Mouse (Mus musculus) olfactory bulb, adult 2 months (tissue): ENCODE measurements at regions not wholly inside any gene's neighbourhood (a gene's known extent, or its start where the extent isn't known, plus 50 kb on each side); places are given as distances from the start of the nearest gene placed in this dataset.

ENCODE experiments used
- H3K27ac ChIP-seq: fragments of 200-500 bp; 2 replicates; pipeline ENCODE4 v1.5.1; 2012; ENCODE audit warnings: low read depth, low read length; ENCODE audit not compliant: insufficient read depth
- H3K4me1 ChIP-seq: fragments of 200-500 bp; 2 replicates; pipeline ENCODE4 v1.6.1; 2012; ENCODE audit warnings: low read length; ENCODE audit not compliant: control insufficient read depth, insufficient read depth
- H3K4me3 ChIP-seq: fragments of 200-500 bp; 2 replicates; pipeline ENCODE4 v1.5.1; 2012; ENCODE audit warnings: mild to moderate bottlenecking, low read depth, low read length, moderate library complexity; ENCODE audit not compliant: insufficient read depth
- CTCF ChIP-seq: fragments of 200-500 bp; IDR thresholded peaks from 2 replicates; pipeline ENCODE4 v1.5.1; 2012; ENCODE audit warnings: low read depth, mild to moderate bottlenecking, low read length, moderate library complexity; ENCODE audit not compliant: insufficient read depth
- POLR2A ChIP-seq: fragments of 200-500 bp; IDR thresholded peaks from 2 replicates; pipeline ENCODE4 v1.6.1; 2012; ENCODE audit warnings: mild to moderate bottlenecking, low read depth, low read length, moderate library complexity; ENCODE audit not compliant: insufficient read depth
- WGBS: fragments of 180-500 bp; shearing (Covaris S2); methylation state at CpG from one replicate; pipeline ENCODE4 v1.1.7; 2018; 5-methylcytosine and 5-hydroxymethylcytosine counted together

DNA sequence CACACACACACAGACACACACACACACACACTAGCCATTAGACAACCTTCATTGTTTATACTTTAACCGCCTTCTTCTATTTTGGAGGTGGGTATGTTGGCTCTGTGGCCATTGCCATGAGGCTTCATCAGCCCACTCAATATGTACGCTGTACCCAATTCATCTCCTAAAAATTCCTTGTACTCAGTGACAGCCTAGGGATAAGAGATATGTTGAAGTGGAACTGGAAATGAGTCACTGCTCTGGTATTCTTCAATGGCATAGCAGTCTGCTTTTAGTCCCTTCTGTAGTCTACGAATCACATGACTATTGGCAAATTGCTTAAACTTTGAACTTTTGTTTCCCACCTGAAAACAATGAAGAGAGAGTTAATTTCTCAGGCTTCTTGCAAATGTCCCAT lies 349.6 kb upstream of the Got2 start:
- Histone ChIP-seq H3K4me3 (no peak overlapping the region), H3K4me1 (no peaks in the 10 kb centered on the region), H3K27ac (no peak overlapping the region)
- WGBS, result 80% methylated on average over 3 of the region's 3 CpGs
- no peak for TF ChIP-seq POLR2A
- no peak for TF ChIP-seq CTCF

GRCm38 (mm10) chr8:96230412-96230811 lies 342.1 kb upstream of the Got2 start:
- 34% methylated on average over 4 of the region's 4 CpGs for WGBS
- no peak overlapping the region for H3K27ac ChIP-seq
- TF ChIP-seq CTCF, result no peak
- no peak for TF ChIP-seq POLR2A
- no peak overlapping the region for H3K4me3 ChIP-seq
- no peaks in the 10 kb centered on the region for H3K4me1 ChIP-seq
